Mouse (Mus musculus): ENCODE results near the gene Cd40. TPM values are rescaled to one million over a fixed set of nuclear protein-coding genes. Genes with fewer than 3 reads are reported as not detected.

The Cd40 gene
- total RNA-seq, 4 experiments from 2014 or later = 0.22 to 1.0 (median 0.58) TPM

- no peak for DNase-seq (ENCODE audit: low spot score in 2 of 2)
Observed at GRCm38 (mm10) chr2:165056377-165057085, 1.1 kb downstream of the Cd40 start.

GRCm38 (mm10) chr2:165059961-165060360 is 4.5 kb downstream of the Cd40 start:
- no peak for DNase-seq (ENCODE audit: low spot score in 2 of 2)

GRCm38 (mm10) chr2:165061638-165062433 is 6.4 kb downstream of the Cd40 start:
- DNase-seq (ENCODE audit: low spot score in 2 of 2) = no peak

GRCm38 (mm10) chr2:165064489-165064888 is 9.1 kb downstream of the Cd40 start:
- peak in 1 of 2 experiments; percentile 45 for DNase-seq (ENCODE audit: low spot score in 2 of 2)

GRCm38 (mm10) chr2:165068806-165069205 is 13.4 kb downstream of the Cd40 start:
- DNase-seq (ENCODE audit: low spot score in 2 of 2) = peak; percentile 43 to 54

- DNase-seq (ENCODE audit: low spot score in 2 of 2) = peak; percentile 32 to 73
Observed at GRCm38 (mm10) chr2:165070096-165070816, 14.8 kb downstream of the Cd40 start.

- no peak for DNase-seq (ENCODE audit: low spot score in 2 of 2)
Observed at GRCm38 (mm10) chr2:165073381-165073781, 18.0 kb downstream of the Cd40 start.

GRCm38 (mm10) chr2:165074081-165074884 is 18.9 kb downstream of the Cd40 start:
- DNase-seq (ENCODE audit: low spot score in 2 of 2) = peak in 1 of 2 experiments; percentile 40

- DNase-seq (ENCODE audit: low spot score in 2 of 2) = peak; percentile 64 to 91
Observed at GRCm38 (mm10) chr2:165074937-165075336, 19.5 kb downstream of the Cd40 start.

GRCm38 (mm10) chr2:165077055-165077454 is 21.6 kb downstream of the Cd40 start:
- DNase-seq (ENCODE audit: low spot score in 2 of 2) = no peak

GRCm38 (mm10) chr2:165078045-165078444 is 22.6 kb downstream of the Cd40 start:
- DNase-seq (ENCODE audit: low spot score in 2 of 2) = no peak

GRCm38 (mm10) chr2:165078605-165079004 is 23.2 kb downstream of the Cd40 start:
- no peak for DNase-seq (ENCODE audit: low spot score in 2 of 2)

- no peak for DNase-seq (ENCODE audit: low spot score in 2 of 2)
Observed at GRCm38 (mm10) chr2:165080657-165081056, 25.2 kb downstream of the Cd40 start.

GRCm38 (mm10) chr2:165081257-165081656 is 25.8 kb downstream of the Cd40 start:
- DNase-seq (ENCODE audit: low spot score in 2 of 2) = no peak

GRCm38 (mm10) chr2:165086634-165087033 is 31.2 kb downstream of the Cd40 start:
- DNase-seq (ENCODE audit: low spot score in 2 of 2) = no peak

- DNase-seq (ENCODE audit: low spot score in 2 of 2) = no peak
Observed at GRCm38 (mm10) chr2:165089470-165089869, 34.0 kb downstream of the Cd40 start.

GRCm38 (mm10) chr2:165090650-165091049 is 35.2 kb downstream of the Cd40 start, which contains the start of gene 1700025C18Rik:
Gene 1700025C18Rik, minus strand, starts transcription at chr2:165090750.
- DNase-seq (ENCODE audit: low spot score in 2 of 2) = no peak

- DNase-seq (ENCODE audit: low spot score in 2 of 2) = no peak
Observed at GRCm38 (mm10) chr2:165091433-165091965, 36.1 kb downstream of the Cd40 start.

- no peak for DNase-seq (ENCODE audit: low spot score in 2 of 2)
Observed at GRCm38 (mm10) chr2:165092393-165092792, 37.0 kb downstream of the Cd40 start.

GRCm38 (mm10) chr2:165096367-165096766 is 40.9 kb downstream of the Cd40 start:
- DNase-seq (ENCODE audit: low spot score in 2 of 2) = no peak

- DNase-seq (ENCODE audit: low spot score in 2 of 2) = no peak
Observed at GRCm38 (mm10) chr2:165098861-165099260, 43.4 kb downstream of the Cd40 start.
